Mouse (Mus musculus) kidney, adult 8-10 months (tissue): Measurements from ENCODE around the gene Fpgs.

Experiments used
- DNase-seq, 2 experiments: peaks; one replicate each; pipeline ENCODE4 v3.0.0; 2022

The Fpgs gene

DNA sequence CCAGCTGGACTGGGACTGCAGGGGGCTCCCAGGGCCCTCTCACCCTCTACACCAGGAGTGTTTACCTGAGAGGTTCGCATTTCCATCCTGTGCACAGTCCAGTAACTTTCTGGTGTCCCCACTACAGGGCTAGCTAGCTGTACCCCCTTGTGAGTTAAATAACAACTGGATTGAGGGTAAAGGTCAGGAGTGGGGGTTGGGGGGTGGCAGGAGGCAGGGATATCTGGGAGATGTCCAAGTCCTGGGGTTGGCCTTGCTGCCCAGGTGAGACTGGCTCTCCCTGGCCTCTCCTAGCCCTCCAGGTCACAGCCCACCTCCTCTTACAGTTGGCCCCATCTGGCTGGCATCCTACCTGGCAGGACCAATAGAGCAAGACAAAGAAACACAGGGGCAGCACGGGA is at the start of gene Fpgs:
Gene Fpgs, minus strand, starts transcription at position 125 of the 401 bp plus-strand sequence.
- peak; percentile 90 to 92 for DNase-seq

- no peak for DNase-seq
Observed at GRCm38 (mm10) chr2:32752181-32752580, 48.2 kb upstream of the Fpgs start.

GRCm38 (mm10) chr2:32751665-32752033 is 47.7 kb upstream of the Fpgs start:
- DNase-seq, result no peak

- peak; percentile 86 to 88 for DNase-seq
Observed at GRCm38 (mm10) chr2:32750887-32751664, 47.1 kb upstream of the Fpgs start.

DNA sequence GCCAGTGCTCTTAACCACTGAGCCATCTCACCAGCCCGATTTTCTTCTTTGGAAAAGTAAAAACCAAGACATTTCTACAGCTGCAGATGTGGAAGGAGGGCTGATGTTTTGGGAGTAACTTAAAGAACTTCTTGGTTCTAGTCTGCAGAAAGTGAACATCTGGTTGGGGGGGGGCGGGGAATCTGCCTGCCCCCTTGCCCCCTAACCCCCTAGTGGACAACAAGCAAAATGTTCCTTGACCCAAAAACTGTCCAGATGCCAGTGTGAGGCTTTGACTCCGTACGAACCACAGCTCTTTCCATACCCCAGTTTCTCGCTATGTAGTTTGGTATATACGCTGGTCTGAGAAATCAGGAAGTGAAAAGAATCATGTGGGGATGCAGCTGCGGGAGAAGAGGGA is 46.3 kb upstream of the Fpgs start:
- DNase-seq, result no peak

- no peak for DNase-seq
Observed at GRCm38 (mm10) chr2:32749082-32749481, 45.1 kb upstream of the Fpgs start.

- DNase-seq, result no peak
Observed at GRCm38 (mm10) chr2:32744272-32744982, 40.5 kb upstream of the Fpgs start.

DNA sequence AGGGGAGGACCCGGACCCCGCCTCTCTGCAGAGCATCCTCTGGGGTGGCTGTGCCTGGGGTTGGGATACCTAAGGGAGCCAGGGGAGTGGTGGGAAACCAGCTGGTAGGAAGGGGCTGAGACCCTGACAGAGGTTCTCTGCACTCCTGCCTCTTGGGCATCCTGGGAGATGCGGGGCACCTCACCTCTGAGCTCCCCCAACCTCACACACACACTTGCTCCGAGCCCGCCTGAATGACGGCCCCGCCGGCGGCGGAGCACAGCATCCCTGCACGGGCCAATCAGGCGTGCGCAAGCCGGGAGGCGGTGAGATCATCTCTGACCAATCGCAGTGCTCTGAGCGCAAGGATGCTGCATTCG is 38.2 kb upstream of the Fpgs start:
- DNase-seq, result no peak

DNA sequence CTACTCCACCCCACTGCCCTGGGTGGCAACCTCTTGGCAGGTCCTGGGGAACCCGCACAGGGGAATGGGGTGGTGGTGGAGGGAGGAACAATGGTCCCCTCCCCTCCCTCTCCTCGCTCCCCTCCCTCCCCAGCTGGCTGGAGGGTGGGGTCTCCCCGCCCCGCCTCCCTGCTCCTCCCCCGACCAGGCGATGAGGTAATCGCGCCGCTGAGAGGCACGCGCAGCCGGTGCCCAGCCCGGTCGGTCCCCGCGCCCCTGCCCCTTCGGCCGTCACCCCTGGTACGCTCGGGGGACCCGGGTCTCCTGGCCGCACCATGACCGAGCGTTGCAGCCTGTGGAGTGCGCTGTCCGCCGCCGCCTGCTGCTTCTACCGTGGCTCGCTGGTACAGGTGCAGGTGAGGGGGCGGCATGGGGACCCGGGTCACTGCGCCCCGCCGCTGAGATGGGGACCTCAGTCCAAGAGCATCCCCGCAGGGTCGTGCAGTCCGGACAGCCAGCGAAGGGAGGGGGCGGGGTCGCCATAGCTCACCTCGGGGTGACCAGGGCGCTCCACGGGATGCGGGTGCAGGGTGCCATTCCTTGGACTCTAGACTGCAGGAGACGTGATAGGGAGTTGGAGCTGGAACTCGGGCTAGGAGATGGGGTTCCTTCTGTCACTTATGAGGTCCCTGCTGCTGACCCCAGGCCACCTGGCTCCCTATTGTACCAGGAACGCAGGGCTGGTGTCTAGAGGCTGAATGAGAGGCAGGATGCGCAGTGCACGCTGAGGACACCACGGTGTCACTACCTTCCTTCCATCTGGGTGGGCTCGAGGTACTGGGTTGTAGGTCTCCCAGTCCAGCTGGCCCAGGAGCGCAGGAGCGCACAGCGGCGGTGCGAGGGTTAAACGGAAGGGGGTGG is 37.6 kb upstream of the Fpgs start:
- no peak for DNase-seq

DNA sequence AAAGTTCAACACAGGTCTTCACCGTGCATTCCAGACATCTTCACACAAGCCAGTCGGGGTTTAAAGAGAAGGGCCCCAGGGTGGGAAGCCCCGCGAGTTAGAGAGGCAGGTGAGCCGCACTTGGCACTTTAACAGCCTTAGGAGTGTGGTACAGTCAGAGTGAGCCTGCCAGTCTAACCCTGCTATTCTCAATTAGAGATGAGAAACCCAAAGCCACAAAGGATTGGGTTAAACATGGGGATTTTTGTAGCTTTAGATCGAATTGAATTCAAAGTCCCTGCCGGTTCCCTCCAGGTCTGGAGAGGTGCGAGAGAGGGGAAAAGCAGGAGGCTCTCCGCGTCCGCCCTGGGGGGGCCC is 36.9 kb upstream of the Fpgs start, which contains the start of gene 6330409D20Rik:
Gene 6330409D20Rik, minus strand, starts transcription at position 101 of the 357 bp plus-strand sequence.
- no peak for DNase-seq

GRCm38 (mm10) chr2:32739311-32739710 is 35.4 kb upstream of the Fpgs start:
- no peak for DNase-seq

DNA sequence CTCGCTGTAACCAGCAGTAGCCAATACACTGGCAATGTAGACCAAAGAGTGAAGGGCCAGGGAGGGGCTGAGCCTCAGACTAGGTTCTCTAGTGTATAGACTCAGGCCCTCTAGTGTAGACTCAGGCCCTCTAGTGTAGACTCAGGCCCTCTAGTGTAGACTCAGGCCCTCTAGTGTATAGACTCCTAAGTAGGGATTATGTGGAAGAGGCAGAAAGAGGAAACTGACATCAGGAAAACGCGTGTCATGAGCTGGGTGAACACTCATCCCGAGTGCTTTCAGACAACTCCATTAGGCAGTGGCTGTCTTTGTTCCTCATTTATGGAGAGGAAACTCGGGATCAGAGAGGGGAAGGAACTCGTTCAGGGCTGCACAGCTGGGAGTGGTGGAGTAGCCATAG is 33.1 kb upstream of the Fpgs start:
- no peak for DNase-seq

- DNase-seq, result no peak
Observed at GRCm38 (mm10) chr2:32736306-32736829, 32.4 kb upstream of the Fpgs start.

DNA sequence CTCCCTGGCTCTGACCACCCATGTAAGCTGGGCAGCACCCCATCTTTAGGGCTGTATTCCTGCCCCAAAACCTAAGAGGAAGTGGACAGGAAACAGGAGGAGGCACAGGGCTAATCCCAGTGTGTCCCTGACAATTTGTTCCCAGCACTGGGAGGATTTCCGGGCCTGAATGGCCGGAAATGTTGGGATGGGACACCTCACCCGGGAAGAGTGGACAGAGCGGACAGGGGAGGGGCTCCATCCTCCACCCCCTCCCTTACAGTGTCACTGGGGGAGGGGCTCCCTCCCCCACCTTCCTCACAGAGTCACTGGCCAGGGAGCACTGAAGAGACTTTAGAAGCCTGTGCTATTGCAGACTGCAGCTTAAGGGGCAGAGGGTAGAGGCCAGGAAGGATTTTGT is 31.0 kb upstream of the Fpgs start:
- DNase-seq, result peak; percentile 67 to 69

DNA sequence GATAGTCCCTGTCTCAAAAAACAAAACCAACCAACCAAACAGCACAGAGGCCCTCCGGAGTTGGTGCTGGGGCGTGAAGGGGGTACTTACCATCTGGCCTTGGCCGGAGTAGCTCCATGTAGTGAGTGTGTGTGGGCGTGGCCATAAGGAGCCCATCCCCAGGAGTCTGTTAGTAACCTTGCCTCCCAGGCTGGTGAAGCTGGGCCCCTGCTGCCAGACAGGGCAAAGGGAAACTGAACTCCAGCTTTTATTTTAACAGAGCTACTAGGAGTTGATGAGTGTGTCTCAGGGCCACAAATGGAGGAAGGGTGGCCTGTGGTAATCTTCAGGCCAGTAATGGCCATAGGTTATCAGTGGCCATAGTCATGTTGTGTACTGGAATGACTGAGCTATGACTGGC is 30.5 kb upstream of the Fpgs start:
- DNase-seq, result no peak

- no peak for DNase-seq
Observed at GRCm38 (mm10) chr2:32732695-32733094, 28.8 kb upstream of the Fpgs start.

GRCm38 (mm10) chr2:32731911-32732310 is 28.0 kb upstream of the Fpgs start:
- no peak for DNase-seq

DNA sequence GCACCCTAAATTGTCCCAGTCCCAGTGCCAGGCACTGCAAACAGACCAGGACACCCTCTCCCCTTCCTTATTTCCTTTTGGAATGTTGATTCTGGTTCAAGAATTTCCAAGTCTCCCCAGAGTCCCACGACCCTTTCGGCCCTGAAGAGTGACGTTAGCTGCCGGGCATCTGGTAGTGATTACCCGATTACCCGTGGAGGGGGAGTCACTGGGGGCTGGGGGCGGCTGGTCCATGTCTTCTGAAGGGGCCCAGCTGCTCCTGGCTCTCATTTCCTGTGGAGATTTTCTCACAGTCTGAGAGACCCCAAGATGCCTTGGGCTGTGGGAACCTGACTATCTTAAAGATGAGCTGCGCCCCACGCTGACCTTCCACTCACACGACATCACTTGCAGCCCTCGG is 26.9 kb upstream of the Fpgs start:
- no peak for DNase-seq

- DNase-seq, result no peak
Observed at GRCm38 (mm10) chr2:32729547-32729946, 25.6 kb upstream of the Fpgs start.

DNA sequence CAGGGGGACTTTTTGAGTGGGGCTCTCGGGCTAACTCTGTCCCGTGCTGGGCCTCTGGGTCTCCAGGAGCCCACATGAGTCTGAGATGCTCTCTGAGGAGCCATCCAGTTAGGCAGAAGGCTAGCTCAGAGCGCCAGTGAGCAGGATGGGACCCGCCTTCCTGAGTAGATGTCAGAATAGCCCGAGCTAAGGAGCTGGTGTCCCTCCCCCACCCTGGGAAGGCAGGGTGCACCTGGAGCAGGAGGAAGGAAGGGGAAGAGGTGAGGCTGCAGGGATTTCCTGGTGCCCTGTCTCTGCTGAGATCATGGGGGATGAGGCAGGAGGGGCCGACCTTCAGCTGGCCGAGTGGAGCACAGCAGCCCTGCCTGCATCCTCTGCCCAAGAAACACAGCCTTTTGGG is 24.5 kb upstream of the Fpgs start:
- peak; percentile 63 to 73 for DNase-seq

DNA sequence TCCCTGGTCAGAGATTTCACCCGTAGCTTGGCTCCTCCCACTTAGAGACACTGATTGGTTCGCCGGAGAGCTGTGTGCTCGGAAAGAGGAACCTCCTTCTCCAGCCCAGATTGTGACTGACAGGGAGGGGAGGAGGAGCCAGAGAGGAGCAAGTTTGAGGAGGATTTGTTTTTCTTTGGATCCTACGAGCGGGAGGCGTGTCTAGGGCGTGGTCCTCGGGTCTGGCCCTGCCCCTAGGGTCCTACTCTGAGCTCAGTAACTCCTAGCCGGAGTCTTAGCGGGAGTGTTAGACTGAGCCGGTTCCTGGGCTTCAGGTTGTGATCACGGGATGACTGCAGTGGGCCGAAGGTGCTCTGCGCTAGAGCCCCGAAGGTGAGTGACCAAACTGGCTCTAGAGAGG is 23.5 kb upstream of the Fpgs start:
- DNase-seq, result peak; percentile 97 to 98

- DNase-seq, result no peak
Observed at GRCm38 (mm10) chr2:32724832-32725790, 21.2 kb upstream of the Fpgs start.
